Mouse (Mus musculus): Measurements from ENCODE around the gene Sun2. TPM values are rescaled to one million over a fixed set of nuclear protein-coding genes. Genes with fewer than 3 reads are reported as not detected.

Sun2 gene
- 77.0 TPM for polyA plus RNA-seq (2017; shearing (Covaris generic))

GRCm38 (mm10) chr15:79741921-79742705, at the start of gene Sun2:
TSS of gene Sun2 (minus strand) at chr15:79742536.

GRCm38 (mm10) chr15:79777749-79778148, 35.4 kb upstream of the Sun2 start, which contains the start of gene Dnal4:
TSS of gene Dnal4 (minus strand) at chr15:79777849.

GRCm38 (mm10) chr15:79690426-79691022, 51.8 kb downstream of the Sun2 start, which contains the start of gene Gtpbp1:
TSS of gene Gtpbp1 (plus strand) at chr15:79690845.

GRCm38 (mm10) chr15:79687646-79688267, 54.6 kb downstream of the Sun2 start, which contains the start of gene Josd1:
TSS of gene Josd1 (minus strand) at chr15:79687919.

Other genes with a start within 250 kb of the Sun2 start
- not detected for gene Kcnj4, start 237.3 kb downstream of the Sun2 start, polyA plus RNA-seq (2017; shearing (Covaris generic))
- 0.20 TPM for gene Kdelr3, start 226.1 kb downstream of the Sun2 start, polyA plus RNA-seq (2017; shearing (Covaris generic))
- 44.0 TPM for gene Ddx17, start 195.8 kb downstream of the Sun2 start, polyA plus RNA-seq (2017; shearing (Covaris generic))
- not detected for gene Dmc1, start 137.4 kb downstream of the Sun2 start, polyA plus RNA-seq (2017; shearing (Covaris generic))
- gene Fam227a, start 83.6 kb downstream of the Sun2 start, polyA plus RNA-seq (2017; shearing (Covaris generic)): 0.16 TPM
- 10.5 TPM for gene Cby1, start 83.3 kb downstream of the Sun2 start, polyA plus RNA-seq (2017; shearing (Covaris generic))
- 221 TPM for gene Tomm22, start 71.7 kb downstream of the Sun2 start, polyA plus RNA-seq (2017; shearing (Covaris generic))
- gene Josd1, start 54.6 kb downstream of the Sun2 start, polyA plus RNA-seq (2017; shearing (Covaris generic)): 29.4 TPM
- 120 TPM for gene Gtpbp1, start 51.7 kb downstream of the Sun2 start, polyA plus RNA-seq (2017; shearing (Covaris generic))
- 14.5 TPM for gene Dnal4, start 35.3 kb upstream of the Sun2 start, polyA plus RNA-seq (2017; shearing (Covaris generic))
- 0.24 TPM for gene Nptxr, start 62.2 kb upstream of the Sun2 start, polyA plus RNA-seq (2017; shearing (Covaris generic))
- not detected for gene Npcd, start 91.7 kb upstream of the Sun2 start, polyA plus RNA-seq (2017; shearing (Covaris generic))
- 38.0 TPM for gene Cbx6, start 92.2 kb upstream of the Sun2 start, polyA plus RNA-seq (2017; shearing (Covaris generic))
- gene Apobec3, start 149.1 kb upstream of the Sun2 start, polyA plus RNA-seq (2017; shearing (Covaris generic)): 384 TPM
- 179 TPM for gene Cbx7, start 228.6 kb upstream of the Sun2 start, polyA plus RNA-seq (2017; shearing (Covaris generic))